Mouse (Mus musculus) neural tube, embryonic 11.5 days (tissue): ENCODE data around the gene Nell1. TPM values are rescaled to one million over a fixed set of nuclear protein-coding genes. Genes with fewer than 3 reads are reported as not detected.

Experiments
- ATAC-seq: fragments of 200-750 bp; cut with Nextera tagmentation; 2 replicates; pipeline ENCODE4 v1.8.0; 2017; ENCODE audit warnings: moderate number of reproducible peaks, mild to moderate bottlenecking, moderate TSS enrichment, moderate library complexity; ENCODE audit not compliant: insufficient read depth, low FRiP score, low TSS enrichment
- DNase-seq: peaks from one replicate; pipeline ENCODE4 v3.0.0-alpha.2; 2015; ENCODE audit warnings: low spot score
- H3K27ac ChIP-seq: fragments of 300-500 bp; sonication (generic); 2 replicates; pipeline ENCODE4 v1.5.1; 2014; ENCODE audit warnings: low read depth, mild to moderate bottlenecking, low read length
- H3K27me3 ChIP-seq: fragments of 300-500 bp; sonication (generic); 2 replicates; pipeline ENCODE4 v1.6.1; 2014; ENCODE audit warnings: mild to moderate bottlenecking, low read length, mixed read lengths; ENCODE audit not compliant: control insufficient read depth, insufficient read depth
- H3K36me3 ChIP-seq: fragments of 300-500 bp; sonication (generic); 2 replicates; pipeline ENCODE4 v1.6.1; 2014; ENCODE audit warnings: mild to moderate bottlenecking, low read length, moderate library complexity, mixed read lengths; ENCODE audit not compliant: control insufficient read depth, insufficient read depth
- H3K4me1 ChIP-seq: fragments of 300-500 bp; sonication (generic); 2 replicates; pipeline ENCODE4 v1.6.1; 2014; ENCODE audit warnings: low read length, mixed read lengths; ENCODE audit not compliant: control insufficient read depth, insufficient read depth
- H3K4me2 ChIP-seq: fragments of 300-500 bp; sonication (generic); 2 replicates; pipeline ENCODE4 v1.6.1; 2014; ENCODE audit warnings: low read depth, mild to moderate bottlenecking, moderate library complexity
- H3K4me3 ChIP-seq: fragments of 300-500 bp; sonication (generic); 2 replicates; pipeline ENCODE4 v1.5.1; 2014; ENCODE audit warnings: low read depth, low read length
- H3K9ac ChIP-seq: fragments of 300-500 bp; sonication (generic); 2 replicates; pipeline ENCODE4 v1.6.1; 2014; ENCODE audit warnings: mild to moderate bottlenecking, low read length
- H3K9me3 ChIP-seq: fragments of 300-500 bp; sonication (generic); 2 replicates; pipeline ENCODE4 v1.6.1; 2016; ENCODE audit warnings: low read length; ENCODE audit not compliant: control insufficient read depth
- WGBS: fragments of 180-500 bp; shearing (Covaris S2); extraction: QIAGEN DNeasy Blood & Tissue Kit; methylation state at CpG from one replicate; pipeline ENCODE4 v1.1.7; 2014; 5-methylcytosine and 5-hydroxymethylcytosine counted together
- polyA plus RNA-seq: library from polyadenylated mRNA; unstranded; fragments of >200 nt; fragmentation: Nextera tagmentation; extraction: Ambion mirVana; gene quantifications from 2 replicates; pipeline ENCODE4 v1.2.1, GENCODE M21; 2014

Nell1 gene
- polyA plus RNA-seq, 1 experiment from 2014 or later = 4.9 TPM

DNA sequence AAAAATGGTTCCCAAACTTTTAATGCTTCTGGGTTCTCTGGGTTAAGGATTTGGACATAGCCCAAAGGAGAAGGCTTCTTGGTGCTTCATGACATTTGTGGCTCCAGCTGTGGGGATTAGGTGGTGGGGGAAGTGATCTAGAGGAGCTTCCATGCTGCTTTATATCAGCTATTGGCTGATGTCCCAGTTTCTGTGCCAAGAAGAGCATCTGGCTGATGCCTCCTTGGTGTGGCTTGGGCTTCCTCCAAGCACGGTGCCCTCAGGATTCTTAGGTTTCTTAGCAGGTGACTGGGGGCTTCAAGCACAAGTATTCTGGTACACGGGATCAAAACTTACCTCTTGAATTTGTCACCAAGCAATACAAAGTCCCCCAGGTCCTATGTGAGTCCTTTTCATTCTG lies 132.6 kb downstream of the Nell1 start:
- no peaks in the 10 kb centered on the region for H3K27me3 ChIP-seq
- H3K4me1 ChIP-seq = no peaks in the 10 kb centered on the region
- no peak overlapping the region for H3K4me3 ChIP-seq
- no peaks in the 10 kb centered on the region for H3K9me3 ChIP-seq
- no peak overlapping the region for H3K9ac ChIP-seq
- no peak overlapping the region for H3K4me2 ChIP-seq
- no peak overlapping the region for H3K27ac ChIP-seq
- H3K36me3 ChIP-seq = no peaks in the 10 kb centered on the region
- DNase-seq (no peak), ATAC-seq (no peak)
- 88% methylated on average over 2 of the region's 2 CpGs for WGBS

DNA sequence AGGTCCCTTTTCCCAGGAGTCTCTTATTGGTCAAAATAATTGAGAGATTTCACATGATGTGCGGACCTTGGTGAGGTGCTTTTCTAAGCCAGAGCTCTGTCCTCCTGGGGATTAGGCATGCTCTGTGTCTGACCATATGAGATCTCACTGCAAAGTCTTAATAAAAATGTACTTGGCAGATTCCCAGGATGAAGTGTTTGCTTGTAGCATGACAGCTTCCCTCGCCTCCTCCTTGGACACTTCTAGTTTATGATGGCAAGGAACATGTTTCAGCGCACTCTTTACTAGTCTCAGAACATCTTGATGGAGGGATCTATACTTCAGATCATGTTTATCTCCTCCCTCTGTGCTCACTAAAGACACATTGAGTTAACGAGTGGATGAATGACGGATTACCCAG lies 143.7 kb downstream of the Nell1 start:
- no peak overlapping the region for H3K27ac ChIP-seq
- H3K4me2 ChIP-seq = no peak overlapping the region
- DNase-seq (no peak), ATAC-seq (no peak)
- 84% methylated on average over 5 of the region's 5 CpGs for WGBS
- no peaks in the 10 kb centered on the region for H3K9me3 ChIP-seq
- no peak overlapping the region for H3K9ac ChIP-seq
- no peak overlapping the region for H3K4me3 ChIP-seq
- no peaks in the 10 kb centered on the region for H3K36me3 ChIP-seq
- H3K4me1 ChIP-seq = no peaks in the 10 kb centered on the region
- H3K27me3 ChIP-seq = no peaks in the 10 kb centered on the region

DNA sequence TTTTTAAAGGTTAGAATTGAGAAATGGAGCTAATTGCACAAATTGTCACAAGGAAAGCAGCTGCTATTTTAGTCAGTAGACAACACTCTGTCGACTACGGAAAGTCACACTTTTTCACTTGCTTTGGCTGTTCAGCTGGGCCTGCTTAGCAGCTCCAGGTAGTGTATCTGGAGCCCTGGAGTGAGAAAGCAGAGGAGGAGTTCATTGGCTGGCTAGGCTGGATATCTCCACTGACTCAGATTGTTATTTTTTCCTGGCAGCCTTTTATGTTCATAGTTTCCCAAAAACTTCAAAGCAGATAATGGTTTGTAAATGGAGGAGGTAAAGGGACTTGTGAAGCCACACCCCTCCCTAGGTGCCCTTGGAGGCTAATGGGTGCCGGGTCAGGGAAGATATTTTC lies 163.0 kb downstream of the Nell1 start:
- Histone ChIP-seq H3K4me3 (no peak overlapping the region), H3K9ac (no peak overlapping the region), H3K9me3 (no peaks in the 10 kb centered on the region), H3K27ac (no peak overlapping the region), H3K4me1 (no peaks in the 10 kb centered on the region), H3K36me3 (no peaks in the 10 kb centered on the region), H3K27me3 (no peaks in the 10 kb centered on the region), H3K4me2 (no peak overlapping the region)
- ATAC-seq (no peak), DNase-seq (no peak)
- WGBS = 87% methylated on average over 3 of the region's 3 CpGs

GRCm38 (mm10) chr7:50149326-50149725 lies 174.7 kb downstream of the Nell1 start:
- ATAC-seq (no peak), DNase-seq (no peak)
- H3K36me3 ChIP-seq = no peaks in the 10 kb centered on the region
- H3K4me2 ChIP-seq = no peak overlapping the region
- H3K27me3 ChIP-seq = no peaks in the 10 kb centered on the region
- H3K27ac ChIP-seq = no peak overlapping the region
- H3K9ac ChIP-seq = no peak overlapping the region
- no peaks in the 10 kb centered on the region for H3K9me3 ChIP-seq
- H3K4me1 ChIP-seq = no peaks in the 10 kb centered on the region
- H3K4me3 ChIP-seq = no peak overlapping the region
- 93% methylated on average over 7 of the region's 7 CpGs for WGBS

DNA sequence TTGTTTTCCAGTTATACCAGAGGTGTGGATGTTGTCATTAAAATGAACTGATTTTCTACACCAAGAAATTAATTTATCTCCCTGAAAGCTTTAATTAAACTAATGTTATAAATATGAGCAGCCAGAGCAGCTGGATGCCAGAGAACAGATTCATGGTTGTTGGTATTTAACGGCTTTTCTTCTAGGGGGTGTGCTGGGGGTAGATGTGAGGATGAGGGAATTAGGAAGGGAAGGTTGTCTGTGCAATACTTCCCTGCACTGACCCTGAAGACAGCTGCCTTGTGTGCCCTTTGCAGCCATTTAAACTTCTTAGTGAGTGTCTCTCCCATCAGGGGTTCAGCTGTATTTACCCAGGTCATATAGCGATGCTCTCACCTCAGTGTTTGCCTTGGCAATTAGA lies 176.2 kb downstream of the Nell1 start:
- ATAC-seq = no peak

GRCm38 (mm10) chr7:50153618-50154017 lies 179.0 kb downstream of the Nell1 start:
- H3K36me3 ChIP-seq = no peaks in the 10 kb centered on the region
- no peak for DNase-seq
- no peak overlapping the region for H3K27ac ChIP-seq
- H3K4me3 ChIP-seq = no peak overlapping the region
- H3K4me1 ChIP-seq = no peaks in the 10 kb centered on the region
- WGBS = 68% methylated on average over 2 of the region's 2 CpGs
- no peaks in the 10 kb centered on the region for H3K27me3 ChIP-seq
- ATAC-seq = no peak
- H3K9me3 ChIP-seq = no peaks in the 10 kb centered on the region
- no peak overlapping the region for H3K9ac ChIP-seq
- H3K4me2 ChIP-seq = no peak overlapping the region

More for the DNA sequence above, 176.2 kb downstream of the Nell1 start:
- Histone ChIP-seq H3K4me2 (no peak overlapping the region), H3K27me3 (no peaks in the 10 kb centered on the region), H3K4me1 (no peaks in the 10 kb centered on the region), H3K36me3 (no peaks in the 10 kb centered on the region), H3K9ac (no peak overlapping the region), H3K4me3 (no peak overlapping the region), H3K27ac (no peak overlapping the region), H3K9me3 (no peaks in the 10 kb centered on the region)
- DNase-seq = no peak
- 76% methylated on average over 2 of the region's 2 CpGs for WGBS

DNA sequence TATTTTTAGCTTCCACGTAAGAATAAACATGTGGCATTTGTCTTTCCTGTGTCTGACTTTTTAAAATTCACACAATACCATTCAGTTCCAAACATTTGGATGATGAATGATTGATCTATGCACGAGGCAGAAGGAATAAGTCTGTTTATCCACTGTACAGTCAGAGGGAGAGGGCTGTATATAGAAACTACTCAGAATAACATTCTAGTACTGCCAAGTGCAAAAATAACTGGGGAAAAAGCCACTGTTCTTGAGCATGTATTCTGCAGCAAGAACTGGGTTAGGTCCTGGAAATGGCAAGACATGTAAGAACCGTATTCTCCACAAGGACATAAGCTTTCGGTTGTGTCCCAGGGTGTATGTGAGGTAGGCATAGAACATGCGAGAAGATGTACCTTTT lies 187.9 kb downstream of the Nell1 start:
- Histone ChIP-seq H3K4me3 (no peak overlapping the region), H3K36me3 (no peaks in the 10 kb centered on the region), H3K4me2 (no peak overlapping the region), H3K9ac (no peak overlapping the region), H3K27me3 (no peaks in the 10 kb centered on the region), H3K9me3 (no peaks in the 10 kb centered on the region), H3K27ac (no peak overlapping the region), H3K4me1 (no peaks in the 10 kb centered on the region)
- ATAC-seq (no peak), DNase-seq (no peak)
- WGBS = 87% methylated on average over 5 of the region's 5 CpGs

DNA sequence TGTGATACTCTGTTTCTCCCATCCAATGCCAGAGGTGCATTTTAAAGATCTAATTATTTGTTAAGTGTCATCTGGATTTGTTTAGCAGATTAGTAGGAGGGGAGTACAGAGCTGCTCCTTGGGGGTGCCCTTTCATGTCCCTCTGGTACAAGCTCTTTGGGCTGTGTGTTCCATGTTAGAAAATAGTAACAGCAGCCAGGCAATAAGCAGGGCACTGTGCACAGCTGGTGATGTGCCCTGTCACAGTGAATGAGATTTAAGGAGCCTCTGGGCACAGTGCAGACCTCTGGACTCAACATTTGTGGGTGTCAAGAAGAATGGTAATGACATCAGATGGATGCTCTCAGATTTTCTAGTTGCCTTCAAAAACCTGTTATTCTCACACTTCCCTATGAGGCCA lies 194.1 kb downstream of the Nell1 start:
- H3K27ac ChIP-seq = no peak overlapping the region
- H3K36me3 ChIP-seq = no peaks in the 10 kb centered on the region
- no peak overlapping the region for H3K9ac ChIP-seq
- no peaks in the 10 kb centered on the region for H3K27me3 ChIP-seq
- no peaks in the 10 kb centered on the region for H3K9me3 ChIP-seq
- DNase-seq = no peak
- no peaks in the 10 kb centered on the region for H3K4me1 ChIP-seq
- no peak overlapping the region for H3K4me2 ChIP-seq
- H3K4me3 ChIP-seq = no peak overlapping the region
- ATAC-seq = no peak

DNA sequence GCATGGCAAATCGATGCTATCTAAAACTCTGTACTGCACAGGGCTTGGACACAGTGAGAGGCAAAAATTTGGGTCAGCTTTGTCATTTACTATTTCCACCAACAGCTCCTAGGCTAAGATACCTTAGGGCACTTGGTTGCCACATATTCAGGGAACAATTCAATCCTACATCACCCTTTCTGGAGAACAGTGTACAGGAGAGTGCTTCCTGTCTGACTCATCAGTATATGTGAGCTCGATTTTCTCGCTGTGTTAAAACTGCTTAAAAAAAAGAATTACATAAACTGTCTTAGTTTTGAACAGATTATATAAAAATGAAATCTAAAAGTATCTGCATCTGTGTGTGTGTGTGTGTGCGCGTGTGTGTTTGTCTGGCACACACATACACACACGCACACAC lies 211.6 kb downstream of the Nell1 start:
- Histone ChIP-seq H3K36me3 (no peaks in the 10 kb centered on the region), H3K27me3 (no peaks in the 10 kb centered on the region), H3K4me3 (no peak overlapping the region), H3K4me1 (no peaks in the 10 kb centered on the region), H3K27ac (no peak overlapping the region), H3K9ac (no peak overlapping the region), H3K4me2 (no peak overlapping the region), H3K9me3 (no peaks in the 10 kb centered on the region)
- 93% methylated on average over 6 of the region's 6 CpGs for WGBS
- no peak for ATAC-seq
- DNase-seq = no peak
